Mouse (Mus musculus) olfactory bulb, adult 2 months (tissue): ENCODE results near the gene Zfp931. TPM values are rescaled to one million over a fixed set of nuclear protein-coding genes. Genes with fewer than 3 reads are reported as not detected.
"Not testable (repeated sequence)": the region's sequence is repeated elsewhere in the genome, so short reads cannot be mapped to it uniquely, and the experiment has no call there.

ENCODE experiments used
- H3K27ac ChIP-seq: fragments of 200-500 bp; 2 replicates; pipeline ENCODE4 v1.5.1; 2012; ENCODE audit warnings: low read depth, low read length; ENCODE audit not compliant: insufficient read depth
- H3K4me1 ChIP-seq: fragments of 200-500 bp; 2 replicates; pipeline ENCODE4 v1.6.1; 2012; ENCODE audit warnings: low read length; ENCODE audit not compliant: control insufficient read depth, insufficient read depth
- H3K4me3 ChIP-seq: fragments of 200-500 bp; 2 replicates; pipeline ENCODE4 v1.5.1; 2012; ENCODE audit warnings: mild to moderate bottlenecking, low read depth, low read length, moderate library complexity; ENCODE audit not compliant: insufficient read depth
- CTCF ChIP-seq: fragments of 200-500 bp; IDR thresholded peaks from 2 replicates; pipeline ENCODE4 v1.5.1; 2012; ENCODE audit warnings: low read depth, mild to moderate bottlenecking, low read length, moderate library complexity; ENCODE audit not compliant: insufficient read depth
- POLR2A ChIP-seq: fragments of 200-500 bp; IDR thresholded peaks from 2 replicates; pipeline ENCODE4 v1.6.1; 2012; ENCODE audit warnings: mild to moderate bottlenecking, low read depth, low read length, moderate library complexity; ENCODE audit not compliant: insufficient read depth
- WGBS: fragments of 180-500 bp; shearing (Covaris S2); methylation state at CpG from one replicate; pipeline ENCODE4 v1.1.7; 2018; 5-methylcytosine and 5-hydroxymethylcytosine counted together
- polyA plus RNA-seq: library from polyadenylated mRNA; stranded (reverse); fragments of >200 nt; gene quantifications from 2 replicates; pipeline ENCODE4 v1.2.4, GENCODE M21; 2012; ENCODE audit warnings: low replicate concordance; ENCODE audit not compliant: missing spikeins, insufficient read depth, insufficient read length

The Zfp931 gene
- polyA plus RNA-seq, 1 experiment: not detected

DNA sequence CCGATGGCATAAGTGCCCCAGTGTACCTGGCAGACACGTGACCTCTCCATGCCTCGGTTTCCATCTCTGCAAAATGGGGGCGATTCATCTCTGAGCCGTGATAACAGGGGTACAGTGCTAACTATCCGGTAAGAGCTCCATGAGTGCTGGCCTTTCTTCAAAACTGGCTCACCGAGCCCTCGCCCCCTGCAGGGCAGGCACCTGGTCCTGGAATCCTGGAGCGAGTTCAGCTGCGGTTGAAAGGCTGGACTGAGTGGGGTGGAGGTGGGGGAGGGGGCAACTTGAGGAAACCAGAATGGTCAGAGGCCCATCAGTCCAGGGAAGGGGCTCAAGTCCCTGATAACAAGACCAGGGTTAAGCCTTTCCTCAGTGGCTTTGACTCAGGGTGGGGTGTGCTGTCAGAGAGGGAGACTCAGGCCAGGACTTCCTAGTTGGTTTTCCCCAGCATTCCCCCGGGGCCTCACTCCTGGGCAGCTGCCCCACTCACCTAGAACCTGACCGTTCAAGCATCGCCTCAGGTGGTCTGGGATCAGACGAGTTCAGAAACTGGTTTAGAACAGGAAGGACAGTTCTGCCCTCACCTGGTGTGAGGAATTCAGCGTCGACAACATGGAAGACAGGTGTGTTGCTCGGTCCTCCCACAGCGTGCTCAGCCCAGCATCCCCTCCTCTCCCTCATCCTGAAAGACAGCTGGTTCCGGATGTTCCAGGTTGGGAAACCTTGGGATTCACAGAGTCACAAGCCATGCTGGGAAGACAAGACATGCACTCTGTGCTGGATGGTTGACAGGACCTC, 41.5 kb upstream of the Zfp931 start:
- no peak overlapping the region for H3K27ac ChIP-seq
- TF ChIP-seq CTCF (no peak), POLR2A (no peak)
- H3K4me3 ChIP-seq: peak overlapping the region; percentile 52; the same call in 1 of the 2 replicates
- H3K4me1 ChIP-seq: peaks cover 11% of the 10 kb centered on the region
- WGBS: 47% methylated on average over 19 of the region's 19 CpGs

DNA sequence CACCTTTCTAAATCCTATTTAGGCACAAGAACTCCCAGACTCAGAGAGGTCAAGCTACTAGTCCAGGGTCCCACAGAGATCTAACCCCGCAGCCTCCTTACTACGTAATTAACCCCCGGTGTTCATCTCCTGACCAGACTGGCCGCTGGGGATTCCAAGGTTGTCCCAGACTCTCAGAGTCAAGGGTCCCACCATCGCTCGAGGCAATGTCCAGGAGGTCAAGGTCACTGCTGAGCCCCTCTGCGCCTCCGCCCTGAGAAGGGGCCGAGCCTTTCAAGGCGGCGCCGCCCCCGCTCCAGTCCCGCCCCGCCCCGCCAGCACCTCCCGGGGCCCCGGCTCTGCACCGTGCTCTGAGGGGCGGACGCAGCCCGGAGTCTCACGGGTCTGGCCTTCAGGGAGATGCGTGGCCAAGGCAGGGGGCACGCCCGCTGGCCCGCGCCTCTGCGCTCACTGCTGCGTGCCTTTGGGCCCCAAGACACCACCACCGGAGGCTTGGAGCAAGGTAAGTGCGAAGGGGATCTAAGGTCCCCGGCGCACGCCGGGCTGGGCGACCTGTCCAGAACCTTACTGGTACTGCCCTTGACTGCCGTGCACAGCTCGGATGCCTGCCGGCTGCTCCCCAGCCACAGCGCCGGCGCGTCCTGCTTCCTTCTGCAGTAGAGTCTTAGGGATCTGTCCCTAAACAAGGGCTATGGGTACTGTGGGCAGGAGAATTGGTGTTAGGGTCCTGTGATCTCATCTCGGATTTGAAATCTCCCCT, 40.7 kb upstream of the Zfp931 start, which contains the start of gene Phactr3:
Gene Phactr3, plus strand, starts transcription at position 175 of the 760 bp plus-strand sequence.
- Histone ChIP-seq H3K27ac (no peak within 1 kb of the TSS), H3K4me3 (peak within 1 kb of the TSS; percentile 52), H3K4me1 (peaks cover 11% of the 10 kb centered on the region)
- no peak for TF ChIP-seq CTCF
- no peak for TF ChIP-seq POLR2A
- WGBS: 3% methylated on average over 45 of the region's 45 CpGs

DNA sequence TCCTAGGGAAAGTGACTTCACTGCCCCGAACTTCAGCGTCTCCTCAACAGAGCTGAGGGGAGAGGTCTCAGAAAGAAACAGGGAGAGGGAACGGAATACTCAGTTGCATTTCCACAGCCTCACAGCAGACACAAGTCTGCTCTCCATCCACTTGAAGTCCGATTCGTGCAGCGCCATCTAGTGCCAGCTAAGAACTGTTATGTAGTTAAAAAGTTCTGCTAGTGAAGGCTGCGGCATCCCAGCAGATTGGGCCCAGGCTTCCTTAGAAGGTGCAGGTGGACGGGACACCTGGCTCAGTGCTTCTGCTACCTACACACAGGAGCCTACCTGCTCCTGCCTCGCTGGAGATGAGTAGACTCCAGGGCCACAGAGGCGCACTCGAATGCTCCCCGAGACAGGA, 39.7 kb upstream of the Zfp931 start:
- Histone ChIP-seq H3K4me3 (no peak overlapping the region), H3K27ac (no peak overlapping the region), H3K4me1 (peaks cover 11% of the 10 kb centered on the region)
- WGBS: 20% methylated on average over 12 of the region's 12 CpGs
- TF ChIP-seq CTCF: 0 out of 2 replicates have a peak, but pooled peaks have one; percentile 13
- no peak for TF ChIP-seq POLR2A

DNA sequence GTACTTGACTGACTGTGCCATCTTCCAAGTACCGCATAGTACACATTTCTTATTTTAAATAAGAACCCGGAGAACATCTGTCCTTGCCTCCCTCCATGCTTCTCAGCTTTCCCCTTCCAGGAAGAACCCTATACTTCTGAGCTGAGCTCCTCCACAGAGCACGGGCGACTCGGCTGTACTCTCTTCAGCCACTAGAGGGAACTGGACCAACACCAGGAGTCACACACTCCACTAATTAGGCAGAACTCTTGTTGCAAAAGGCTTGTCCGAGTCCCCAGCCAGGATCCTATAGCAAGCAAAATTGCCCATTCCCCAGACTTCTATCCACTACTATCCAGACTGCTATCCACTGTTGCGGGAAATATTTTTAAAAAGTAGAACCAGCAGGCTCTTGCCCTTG, 23.7 kb upstream of the Zfp931 start:
- Histone ChIP-seq H3K4me1 (no peaks in the 10 kb centered on the region), H3K27ac (no peak overlapping the region), H3K4me3 (no peak overlapping the region)
- TF ChIP-seq POLR2A (no peak), CTCF (0 out of 2 replicates have a peak, but pooled peaks have one; percentile 14)
- WGBS: 13% methylated on average over 7 of the region's 7 CpGs

DNA sequence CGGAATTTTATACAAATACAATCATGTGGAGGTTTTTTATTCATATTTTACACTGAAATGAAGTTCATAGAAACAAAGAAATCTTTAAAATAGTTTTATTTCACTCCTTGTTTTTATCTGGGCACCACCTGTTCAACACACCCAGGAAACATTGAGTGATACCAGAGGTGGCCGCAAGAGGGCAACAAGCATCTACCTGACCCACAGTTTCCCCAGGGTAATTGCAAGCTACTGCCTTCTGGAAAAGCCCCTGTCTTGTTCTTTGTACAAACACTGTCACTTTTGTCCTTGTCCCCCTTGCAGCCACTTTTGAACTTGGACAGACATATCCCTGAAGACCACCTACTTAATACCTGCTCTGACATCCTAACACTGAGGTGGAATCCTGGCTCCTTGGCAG, 19.7 kb upstream of the Zfp931 start:
- WGBS: 7% methylated on average over 2 of the region's 2 CpGs
- TF ChIP-seq POLR2A (no peak), CTCF (no peak; the same call in 1 of the 2 replicates)
- H3K4me3 ChIP-seq: no peak overlapping the region

DNA sequence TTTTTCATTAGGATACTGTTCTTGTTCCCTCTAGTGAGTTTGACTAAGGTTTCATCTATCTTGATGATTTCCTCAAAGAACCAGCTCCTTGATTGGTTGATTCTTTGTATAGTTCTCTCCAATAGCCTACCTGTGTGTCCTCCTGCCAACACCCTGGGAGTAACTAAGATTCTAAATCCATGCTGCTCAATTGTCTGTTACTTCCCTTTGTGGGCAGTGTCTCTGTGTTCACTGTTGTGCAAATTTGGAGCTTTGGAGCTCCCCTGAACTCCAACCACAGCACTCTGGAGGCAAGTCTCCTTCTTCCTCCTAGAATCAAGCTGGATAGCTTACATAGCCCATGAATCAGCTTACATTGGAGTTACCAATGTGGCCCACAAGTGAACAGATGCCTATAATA, 11.3 kb upstream of the Zfp931 start:
- TF ChIP-seq CTCF: no peak
- TF ChIP-seq POLR2A: no peak

More for the DNA sequence above, 19.7 kb upstream of the Zfp931 start:
- Histone ChIP-seq H3K4me1 (no peaks in the 10 kb centered on the region), H3K27ac (no peak overlapping the region)

DNA sequence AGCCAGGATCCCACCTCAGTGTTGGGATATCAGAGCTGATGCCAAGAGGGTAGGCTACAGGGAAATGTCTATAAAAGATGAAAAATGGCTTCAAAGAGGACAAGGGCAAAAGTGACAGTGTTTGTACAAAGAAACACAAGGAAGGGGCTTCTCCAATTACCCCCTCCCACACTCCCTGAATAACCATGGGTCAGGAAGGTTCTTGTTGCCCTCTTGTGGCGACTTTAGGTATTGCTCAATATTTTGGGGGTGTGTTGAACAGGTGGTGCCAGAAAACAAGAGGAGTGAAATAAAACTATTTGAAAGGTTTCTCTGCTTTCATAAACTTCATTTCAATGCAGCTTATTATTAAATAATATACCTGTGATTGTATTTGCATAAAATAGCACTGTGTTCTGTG, 20.1 kb downstream of the Zfp931 start:
- H3K4me3 ChIP-seq: no peak overlapping the region
- no peaks in the 10 kb centered on the region for H3K4me1 ChIP-seq
- H3K27ac ChIP-seq: no peak overlapping the region
- WGBS: 4% methylated on average over 1 of the region's 1 CpGs
- TF ChIP-seq CTCF (no peak), POLR2A (no peak)

More for the DNA sequence above, 11.3 kb upstream of the Zfp931 start:
- Histone ChIP-seq H3K4me1 (no peaks in the 10 kb centered on the region), H3K27ac (no peak overlapping the region), H3K4me3 (no peak overlapping the region)

DNA sequence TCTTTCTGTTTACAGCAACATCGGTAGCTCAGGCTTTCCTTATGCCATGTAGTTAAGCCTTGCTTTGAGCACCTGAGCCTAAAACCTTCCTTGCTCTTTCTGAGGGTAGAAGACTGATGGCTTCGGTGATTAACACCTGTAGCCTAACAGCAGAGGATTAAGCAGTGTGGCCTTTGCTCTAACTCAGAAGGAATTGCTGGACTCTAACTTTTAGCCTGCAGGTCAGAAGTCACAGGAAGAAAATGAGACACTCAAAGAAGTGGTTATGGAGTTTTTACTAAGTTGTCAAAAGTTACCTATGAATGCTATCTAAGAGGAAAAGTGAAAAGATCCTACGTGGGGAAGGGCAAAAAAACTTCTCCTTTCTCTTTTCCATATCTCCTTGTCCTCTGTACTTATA, 50.7 kb downstream of the Zfp931 start:
- H3K4me1 ChIP-seq, H3K27ac ChIP-seq, H3K4me3 ChIP-seq: not testable (repeated sequence)
- WGBS: 97% methylated on average over 3 of the region's 3 CpGs

DNA sequence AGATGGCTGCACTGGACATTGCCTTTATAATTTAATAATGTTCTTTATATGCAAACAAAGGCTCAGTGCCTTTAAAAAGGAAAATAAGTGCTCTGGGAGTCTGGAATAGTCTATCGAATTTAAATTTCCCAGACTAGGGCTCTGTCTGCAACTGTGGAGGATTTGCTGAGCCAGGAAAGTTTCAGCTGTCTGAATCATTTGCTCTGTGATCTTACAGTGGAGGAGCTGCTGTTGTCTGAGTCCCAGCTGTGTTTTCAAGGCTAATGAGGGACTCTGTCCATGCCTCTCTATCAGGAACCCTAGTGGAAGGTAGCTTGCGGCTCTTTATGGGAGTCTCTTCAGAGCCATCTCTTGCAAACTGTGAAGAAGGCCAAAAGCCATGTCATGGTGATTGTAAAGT, 54.4 kb downstream of the Zfp931 start:
- 10% methylated on average over 2 of the region's 2 CpGs for WGBS
- not testable (repeated sequence) for H3K4me1 ChIP-seq, H3K27ac ChIP-seq
- H3K4me3 ChIP-seq: peak overlapping the region; percentile 49

DNA sequence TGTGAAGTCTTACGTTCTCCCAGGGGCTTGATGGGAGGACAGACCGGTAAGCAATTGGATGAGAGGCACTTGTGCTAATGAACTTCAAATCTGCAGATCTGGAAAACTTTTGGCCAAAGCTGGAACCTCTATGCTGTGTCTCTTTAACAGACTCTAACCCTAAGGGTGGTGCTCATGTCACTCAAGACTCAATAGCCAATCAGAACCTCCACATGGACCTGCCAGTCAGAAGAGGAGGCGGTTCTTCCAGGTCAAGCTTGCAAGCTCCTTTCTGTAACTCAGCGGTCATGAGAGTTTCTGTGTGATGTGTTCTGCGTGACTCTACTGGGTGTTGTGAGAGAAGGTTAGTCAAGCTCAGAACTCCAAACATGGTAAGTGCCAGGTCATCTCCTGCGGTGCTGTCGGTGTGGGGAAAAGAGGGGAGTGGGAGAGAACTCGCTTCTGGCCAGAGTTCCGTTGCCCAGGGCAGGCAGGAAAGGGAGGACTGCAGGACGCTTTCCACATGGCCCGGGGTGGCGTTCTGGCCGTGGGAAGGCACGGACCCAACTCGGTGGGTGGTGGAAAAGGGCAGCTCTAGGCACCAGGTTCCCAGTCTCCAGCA, 55.2 kb downstream of the Zfp931 start, which contains the start of gene Zfp971:
Gene Zfp971, plus strand, starts transcription at position 274 of the 601 bp plus-strand sequence.
- WGBS: 1% methylated on average over 15 of the region's 15 CpGs
- not testable (repeated sequence) for H3K27ac ChIP-seq, H3K4me1 ChIP-seq
- H3K4me3 ChIP-seq: peak within 1 kb of the TSS; percentile 49

DNA sequence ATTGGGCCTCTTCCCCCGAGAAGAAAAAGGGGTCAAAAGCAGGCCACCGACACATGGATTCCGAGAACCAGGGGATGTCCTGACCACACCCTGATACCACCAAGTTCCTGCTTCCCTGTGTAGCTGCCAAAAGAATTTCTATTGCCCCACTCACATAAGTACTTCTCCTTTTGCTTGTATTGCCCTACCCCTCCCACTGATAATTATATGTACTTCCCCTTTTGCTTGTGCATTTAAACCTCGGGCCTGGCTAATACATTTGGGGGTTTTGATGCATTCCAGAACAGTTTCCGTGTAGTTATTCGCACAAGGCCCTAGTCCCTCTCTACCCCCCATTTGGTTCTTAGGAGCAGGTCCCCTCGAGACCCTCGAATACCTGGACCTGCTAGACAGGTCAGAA, 57.5 kb downstream of the Zfp931 start:
- H3K4me3 ChIP-seq, H3K27ac ChIP-seq, H3K4me1 ChIP-seq: not testable (repeated sequence)
- 85% methylated on average over 8 of the region's 8 CpGs for WGBS

DNA sequence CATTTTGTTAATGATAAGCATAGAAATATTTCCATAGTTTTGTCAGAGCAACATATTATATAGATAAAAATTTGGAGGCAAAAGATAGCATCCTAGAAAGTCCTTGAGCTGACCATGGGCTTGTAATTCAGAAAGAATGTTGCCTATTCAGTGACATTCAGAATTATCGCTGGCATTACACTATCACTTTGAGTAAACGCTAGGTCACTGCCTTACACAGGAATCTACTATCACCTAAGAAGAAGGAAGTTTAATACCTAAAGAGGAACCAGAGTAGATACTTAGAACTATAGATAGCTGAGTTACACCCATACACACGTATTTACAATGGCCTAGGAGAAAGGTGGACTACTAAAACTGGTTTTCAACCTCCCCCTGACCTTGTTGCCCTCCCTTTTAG, 58.8 kb downstream of the Zfp931 start:
- H3K4me1 ChIP-seq, H3K4me3 ChIP-seq, H3K27ac ChIP-seq: not testable (repeated sequence)
- WGBS: 86% methylated on average over 3 of the region's 3 CpGs
